18 mouse cellular contexts compared by ENCODE assay signal in genomic region chr12:33338170-33338569, GRCm38 (mm10). TPM values are rescaled to one million over a fixed set of nuclear protein-coding genes. Genes with fewer than 3 reads are reported as not detected.
A peak's percentile ranks its signal among the peaks of the same experiment; 100 is the strongest.
DNase-seq lines count a peak whose midpoint lies in the region; ATAC-seq and TF ChIP-seq lines count a peak whose summit lies in the region.
"Had no signal": no experiment of that assay in that cellular context is flagged by ENCODE, and none has a peak within 500 bp of the region (broad histone marks: within the 10 kb centered on the region; RNA-seq: fewer than 3 reads in every experiment).

No protein-coding gene starts in this region.

- H3K4me1 ChIP-seq in limb, embryonic 14.5 days (ENCODE audit: control insufficient read depth, insufficient read depth, low read length), result no peaks in the 10 kb centered on the region
- peaks cover 57% of the 10 kb centered on the region for H3K4me1 ChIP-seq in forebrain, embryonic 15.5 days
- H3K4me1 ChIP-seq in forebrain, embryonic 13.5 days, result peaks cover 45% of the 10 kb centered on the region

- no peak for TF ChIP-seq POLR2A in limb, embryonic 14.5 days (IDR thresholded peaks at IDR 0.05; ENCODE audit: borderline replicate concordance, extremely low read depth, insufficient read depth, insufficient read length)

- H3K36me3 ChIP-seq in limb, embryonic 14.5 days (ENCODE audit: control insufficient read depth, insufficient read depth, low read length), result 0 out of 2 replicates have a peak, but pooled peaks cover 2% of the 10 kb centered on the region
- no peaks in the 10 kb centered on the region for H3K36me3 ChIP-seq in forebrain, embryonic 15.5 days
- no peaks in the 10 kb centered on the region for H3K36me3 ChIP-seq in forebrain, embryonic 13.5 days (ENCODE audit: poor library complexity, severe bottlenecking)
- H3K36me3 ChIP-seq: heart, embryonic 15.5 days; hindbrain, embryonic 15.5 days; midbrain, embryonic 15.5 days; neural tube, embryonic 15.5 days had no signal

- no peak overlapping the region for H3K4me3 ChIP-seq in limb, embryonic 14.5 days (replicated peaks; ENCODE audit: low read length)
- no peak overlapping the region for H3K4me3 ChIP-seq in forebrain, embryonic 15.5 days
- no peak overlapping the region for H3K4me3 ChIP-seq in forebrain, embryonic 13.5 days
- H3K4me3 ChIP-seq: heart, embryonic 15.5 days; hindbrain, embryonic 15.5 days; liver, embryonic 15.5 days; midbrain, embryonic 15.5 days; neural tube, embryonic 15.5 days had no signal

- no peak overlapping the region for H3K27ac ChIP-seq in limb, embryonic 14.5 days (replicated peaks; ENCODE audit: low read depth, low read length)
- H3K27ac ChIP-seq in forebrain, embryonic 15.5 days (replicated peaks), result no peak overlapping the region
- H3K27ac ChIP-seq in forebrain, embryonic 13.5 days, result no peak overlapping the region
- H3K27ac ChIP-seq: heart, embryonic 15.5 days; hindbrain, embryonic 15.5 days; liver, embryonic 15.5 days; macrophage; midbrain, embryonic 15.5 days; neural tube, embryonic 15.5 days had no signal

- peak; percentile 55 for DNase-seq in kidney, postnatal 10 days
- DNase-seq in kidney, adult 11 months, result no peak
- peak; percentile 37 for DNase-seq in Muller cell, postnatal 12 days (ENCODE audit: inconsistent ontology term)
- peak; percentile 59 for DNase-seq in embryo, embryonic 10 days (ENCODE audit: low spot score)
- peak; percentile 71 for DNase-seq in limb, embryonic 14.5 days (ENCODE audit: low spot score)
- DNase-seq: adrenal gland, postnatal 25 days; cerebellum, postnatal 25 days; left cerebral cortex, postnatal 4 days had no signal

- H3K9ac ChIP-seq in limb, embryonic 14.5 days (ENCODE audit: low read depth, low read length, severe bottlenecking), result no peak overlapping the region
- no peak overlapping the region for H3K9ac ChIP-seq in forebrain, embryonic 15.5 days (replicated peaks)
- no peak overlapping the region for H3K9ac ChIP-seq in forebrain, embryonic 13.5 days
- H3K9ac ChIP-seq: heart, embryonic 15.5 days; hindbrain, embryonic 15.5 days; liver, embryonic 15.5 days; midbrain, embryonic 15.5 days; neural tube, embryonic 15.5 days had no signal

- ATAC-seq in limb, embryonic 14.5 days (ENCODE audit: low FRiP score, low read depth), result no peak
- ATAC-seq in forebrain, embryonic 15.5 days (replicated peaks), result no peak
- ATAC-seq in forebrain, embryonic 13.5 days, result no peak
- ATAC-seq: CD4-positive, CD25-positive, alpha-beta regulatory T cell, adult 4 months; midbrain, embryonic 15.5 days; Patski had no signal

- no peaks in the 10 kb centered on the region for H3K9me3 ChIP-seq in limb, embryonic 14.5 days (ENCODE audit: control insufficient read depth, low read length)
- H3K9me3 ChIP-seq in forebrain, embryonic 15.5 days, result no peaks in the 10 kb centered on the region
- H3K9me3 ChIP-seq in forebrain, embryonic 13.5 days (replicated peaks), result no peaks in the 10 kb centered on the region
- H3K9me3 ChIP-seq: heart, embryonic 15.5 days; hindbrain, embryonic 15.5 days; liver, embryonic 15.5 days; midbrain, embryonic 15.5 days; neural tube, embryonic 15.5 days had no signal

- H3K4me2 ChIP-seq in limb, embryonic 14.5 days (replicated peaks; ENCODE audit: low read depth, low read length, severe bottlenecking), result no peak overlapping the region
- H3K4me2 ChIP-seq in forebrain, embryonic 15.5 days (replicated peaks), result no peak overlapping the region
- no peak overlapping the region for H3K4me2 ChIP-seq in forebrain, embryonic 13.5 days
- H3K4me2 ChIP-seq: heart, embryonic 15.5 days; hindbrain, embryonic 15.5 days; liver, embryonic 15.5 days; midbrain, embryonic 15.5 days; neural tube, embryonic 15.5 days had no signal

- 23% methylated on average over 5 of the region's 5 CpGs for whole genome bisulfite sequencing in limb, embryonic 14.5 days
- 35% methylated on average over 5 of the region's 5 CpGs for WGBS in forebrain, embryonic 15.5 days
- 40% methylated on average over 5 of the region's 5 CpGs for WGBS in forebrain, embryonic 13.5 days

- H3K27me3 ChIP-seq in limb, embryonic 14.5 days (ENCODE audit: control insufficient read depth, insufficient read depth, low read length), result no peaks in the 10 kb centered on the region
- H3K27me3 ChIP-seq in forebrain, embryonic 15.5 days, result no peaks in the 10 kb centered on the region
- H3K27me3 ChIP-seq in forebrain, embryonic 13.5 days, result no peaks in the 10 kb centered on the region
- H3K27me3 ChIP-seq: hindbrain, embryonic 15.5 days; liver, embryonic 15.5 days; midbrain, embryonic 15.5 days; neural tube, embryonic 15.5 days; Patski had no signal

RNA-seq across cellular contexts. Expression of gene Efcab10, which starts 56.5 kb away (rescaled TPM):
- polyA plus RNA-seq in limb, embryonic 14.5 days (2012; rRNA removed), result 0.15 TPM in 1 of 2 replicates, not detected in the other
- 0.32 TPM in 1 of 2 replicates, not detected in the other for polyA plus RNA-seq in limb, embryonic 14.5 days (2014; fragmentation: Nextera tagmentation; extraction: Ambion mirVana)
- 2.6 and 3.1 TPM in 2 replicates for polyA plus RNA-seq in forebrain, embryonic 15.5 days (2015; fragmentation: Nextera tagmentation; extraction: Ambion mirVana)
- polyA plus RNA-seq in forebrain, embryonic 13.5 days (2015; fragmentation: Nextera tagmentation; extraction: Ambion mirVana), result 1.0 and 1.6 TPM in 2 replicates
- polyA plus RNA-seq: CD4-positive, CD25-positive, alpha-beta regulatory T cell, adult 4 months; liver, embryonic 15.5 days; macrophage; Patski had no signal
